Mouse (Mus musculus) small intestine, adult 2 months (tissue): ENCODE data around the gene Gm17359.

Experiments used
- CTCF ChIP-seq: fragments of 200-500 bp; IDR thresholded peaks from 2 replicates; pipeline ENCODE4 v1.5.1; 2012; ENCODE audit warnings: low read depth, mild to moderate bottlenecking, control low read depth, inconsistent platforms, low read length, moderate library complexity, mixed read lengths; ENCODE audit not compliant: insufficient replicate concordance, insufficient read length; ENCODE audit errors: extremely low read depth
- POLR2A ChIP-seq: fragments of 200-500 bp; IDR thresholded peaks from 2 replicates; pipeline ENCODE4 v1.6.1; 2012; ENCODE audit warnings: low read depth, mild to moderate bottlenecking, control low read depth, inconsistent platforms, low read length, moderate library complexity

- TF ChIP-seq POLR2A (no peak), CTCF (no peak)
Observed at GRCm38 (mm10) chr3:79402056-79402455, 65.6 kb downstream of the Gm17359 start.
